Mouse (Mus musculus) olfactory bulb, adult 2 months (tissue): ENCODE results near the gene Glra2.

Experiments
- CTCF ChIP-seq: fragments of 200-500 bp; IDR thresholded peaks from 2 replicates; pipeline ENCODE4 v1.5.1; 2012; ENCODE audit warnings: low read depth, mild to moderate bottlenecking, low read length, moderate library complexity; ENCODE audit not compliant: insufficient read depth
- POLR2A ChIP-seq: fragments of 200-500 bp; IDR thresholded peaks from 2 replicates; pipeline ENCODE4 v1.6.1; 2012; ENCODE audit warnings: mild to moderate bottlenecking, low read depth, low read length, moderate library complexity; ENCODE audit not compliant: insufficient read depth

DNA sequence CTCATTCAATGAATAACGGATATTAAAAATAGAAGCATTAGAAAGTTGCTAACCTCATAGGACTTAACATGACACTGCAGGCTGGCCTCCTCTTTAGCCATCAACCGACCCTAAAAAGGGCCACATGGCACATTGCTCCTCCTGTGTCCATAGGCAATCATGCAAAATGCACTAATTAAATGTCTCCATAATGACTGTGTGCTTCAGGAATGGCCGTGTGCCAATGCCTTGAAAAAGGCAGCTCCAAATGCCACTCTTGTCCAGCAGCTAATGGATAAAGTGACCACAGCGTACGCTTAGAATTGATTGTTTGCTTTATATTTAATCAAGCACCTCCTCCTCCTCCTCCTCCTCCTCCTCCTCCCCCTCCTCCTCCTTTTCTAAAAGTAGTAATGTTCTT lies 17.4 kb upstream of the Glra2 start:
- TF ChIP-seq CTCF (no peak), POLR2A (no peak)
